Mouse (Mus musculus): ENCODE results near the gene Krt88.

DNA sequence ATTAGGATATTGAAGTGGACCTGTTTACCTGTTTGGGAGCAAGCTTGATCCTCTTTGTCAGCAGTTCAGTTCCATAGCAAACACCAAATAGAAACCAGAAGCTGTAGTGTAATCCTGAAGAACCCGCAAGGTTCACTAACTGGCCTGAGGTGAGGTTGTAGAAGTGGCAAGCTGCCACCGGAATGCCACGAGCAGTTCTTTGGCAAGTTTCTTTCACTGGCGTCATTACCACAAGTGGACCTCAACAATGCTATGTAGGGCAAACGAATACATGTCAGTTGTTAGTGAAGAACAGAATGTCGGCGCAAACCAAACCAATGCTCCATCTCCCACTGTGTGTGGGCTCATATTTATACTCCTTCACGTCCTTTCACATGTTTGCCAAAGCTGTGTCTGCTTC, 49.3 kb upstream of the Krt88 start:
- TF ChIP-seq POLR2A (IDR thresholded peaks at IDR 0.05; ENCODE audit: extremely low read depth, insufficient read depth, low read length) (no peak), CTCF (IDR thresholded peaks at IDR 0.05; ENCODE audit: low read depth, low read length) (no peak)
